Mouse (Mus musculus) subcutaneous adipose tissue, adult 2 months (tissue): ENCODE measurements around the gene Anln. TPM values are rescaled to one million over a fixed set of nuclear protein-coding genes. Genes with fewer than 3 reads are reported as not detected.

Experiments used
- polyA plus RNA-seq: library from polyadenylated mRNA; depleted of rRNA; stranded (reverse); fragments of >200 nt; gene quantifications from 2 replicates; pipeline ENCODE4 v1.2.3, GENCODE M21; 2012; ENCODE audit warnings: low replicate concordance; rRNA removed

Anln gene
- polyA plus RNA-seq: 2.0 and 4.9 TPM in 2 replicates

GRCm38 (mm10) chr9:22389021-22389476 is at the start of gene Anln:
Gene Anln, minus strand, starts transcription at chr9:22389188.

DNA sequence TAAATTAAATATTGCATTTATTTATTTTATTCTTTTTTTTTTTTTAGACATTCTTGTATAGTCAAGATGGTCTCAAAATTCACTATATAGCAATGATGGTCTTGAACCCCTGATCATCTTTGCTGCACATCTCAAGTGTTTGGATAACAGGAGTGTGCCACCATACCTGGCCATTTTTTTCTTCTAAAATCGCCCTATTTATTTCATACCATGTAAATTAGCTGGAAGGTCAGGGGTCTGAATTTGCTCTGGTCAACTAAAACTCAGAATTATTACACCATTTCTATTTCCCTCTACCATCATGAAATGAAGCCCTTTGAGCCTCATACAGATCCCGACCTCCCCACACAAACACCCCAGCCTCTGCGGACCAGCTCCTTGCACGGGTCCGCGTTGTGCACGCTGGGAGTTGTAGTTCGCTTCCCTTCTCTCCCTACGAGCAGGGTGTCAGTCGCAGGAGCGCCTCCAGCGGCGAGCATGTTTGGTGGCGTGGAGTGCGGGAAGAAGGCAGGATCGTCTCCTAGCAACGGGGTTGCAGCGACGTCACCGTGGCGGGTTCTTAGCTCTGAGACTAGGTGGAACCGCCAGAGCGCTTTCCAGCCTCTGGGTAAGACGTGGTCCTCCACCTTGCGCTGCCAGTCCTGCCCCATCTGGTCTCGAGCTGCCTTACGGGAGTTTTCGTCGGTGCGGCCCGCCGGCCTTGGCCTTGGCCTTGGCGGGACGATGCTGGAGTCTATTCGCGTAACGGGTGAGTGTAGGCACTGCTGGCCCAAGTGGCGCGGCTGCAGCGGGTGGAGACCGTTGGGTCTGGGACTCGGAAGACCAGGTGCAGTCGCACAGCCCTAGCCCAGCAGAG is 22.2 kb upstream of the Anln start, which contains the start of gene 9530077C05Rik:
TSS of gene 9530077C05Rik (plus strand) at position 512 of the 856 bp plus-strand sequence.

GRCm38 (mm10) chr9:22307156-22307919 is 81.7 kb downstream of the Anln start, which contains the start of gene Zfp810:
Gene Zfp810, minus strand, starts transcription at chr9:22307648.

Other genes starting within 250 kb of the Anln start
- gene Pigyl, start 232.3 kb downstream of the Anln start, polyA plus RNA-seq: 64.5 and 77.9 TPM in 2 replicates
- 0.33 TPM in 2 replicates for gene Zfp872, start 201.1 kb downstream of the Anln start, polyA plus RNA-seq
- 19.3 and 20.7 TPM in 2 replicates for gene Zfp809, start 163.5 kb downstream of the Anln start, polyA plus RNA-seq
- gene Zfp599, start 129.3 kb downstream of the Anln start, polyA plus RNA-seq: 0.04 and 0.71 TPM in 2 replicates
- 7.9 and 8.0 TPM in 2 replicates for gene Zfp810, start 81.5 kb downstream of the Anln start, polyA plus RNA-seq
- 0.37 and 2.2 TPM in 2 replicates for gene 9530077C05Rik, start 22.3 kb upstream of the Anln start, polyA plus RNA-seq
- gene Gm17545, start 65.1 kb upstream of the Anln start, polyA plus RNA-seq: not detected in 2 replicates
- gene Rp9, start 80.6 kb upstream of the Anln start, polyA plus RNA-seq: 24.5 and 54.4 TPM in 2 replicates
- 10.7 and 15.5 TPM in 2 replicates for gene Bbs9, start 86.5 kb upstream of the Anln start, polyA plus RNA-seq